Mouse (Mus musculus): ENCODE data around the gene Gm9040. TPM values are rescaled to one million over a fixed set of nuclear protein-coding genes. Genes with fewer than 3 reads are reported as not detected.

Gene Gm9040
- polyA plus RNA-seq, 1 experiment from 2014 or later, result not detected

Other genes starting within 250 kb of the Gm9040 start
- 44.4 and 57.3 TPM in 2 replicates for gene Mdm1, start 185.2 kb downstream of the Gm9040 start, polyA plus RNA-seq (2016; fragmentation: Nextera tagmentation; extraction: Ambion mirVana)
- gene Il22, start 122.0 kb downstream of the Gm9040 start, polyA plus RNA-seq (2016; fragmentation: Nextera tagmentation; extraction: Ambion mirVana), result not detected in 2 replicates
- gene Gm32717, start 86.2 kb downstream of the Gm9040 start, polyA plus RNA-seq (2016; fragmentation: Nextera tagmentation; extraction: Ambion mirVana), result 0.10 TPM in 1 of 2 replicates, not detected in the other
- 0.10 TPM in 1 of 2 replicates, not detected in the other for gene Gm32802, start 68.3 kb downstream of the Gm9040 start, polyA plus RNA-seq (2016; fragmentation: Nextera tagmentation; extraction: Ambion mirVana)
- not detected in 2 replicates for gene Iltifb, start 31.9 kb downstream of the Gm9040 start, polyA plus RNA-seq (2016; fragmentation: Nextera tagmentation; extraction: Ambion mirVana)
- gene Gm9044, start 5.4 kb upstream of the Gm9040 start, polyA plus RNA-seq (2016; fragmentation: Nextera tagmentation; extraction: Ambion mirVana), result not detected in 2 replicates
- gene Gm9045, start 10.9 kb upstream of the Gm9040 start, polyA plus RNA-seq (2016; fragmentation: Nextera tagmentation; extraction: Ambion mirVana), result not detected in 2 replicates
- not detected in 2 replicates for gene Gm9046, start 16.3 kb upstream of the Gm9040 start, polyA plus RNA-seq (2016; fragmentation: Nextera tagmentation; extraction: Ambion mirVana)
- not detected in 2 replicates for gene Gm9048, start 21.7 kb upstream of the Gm9040 start, polyA plus RNA-seq (2016; fragmentation: Nextera tagmentation; extraction: Ambion mirVana)
- not detected in 2 replicates for gene Gm9049, start 27.1 kb upstream of the Gm9040 start, polyA plus RNA-seq (2016; fragmentation: Nextera tagmentation; extraction: Ambion mirVana)
- not detected in 2 replicates for gene Ifng, start 114.1 kb upstream of the Gm9040 start, polyA plus RNA-seq (2016; fragmentation: Nextera tagmentation; extraction: Ambion mirVana)